Mouse (Mus musculus) left cerebral cortex, postnatal 10 days (tissue): ENCODE results near the gene Aldh1b1. TPM values are rescaled to one million over a fixed set of nuclear protein-coding genes. Genes with fewer than 3 reads are reported as not detected.

Source experiments
- DNase-seq, 2 experiments: peaks; one replicate each; pipeline ENCODE4 v3.0.0; 2021 to 2022; ENCODE audit warnings: low spot score in 2 of 2, mixed read lengths in 1 of 2; ENCODE audit errors: extremely low spot score in 1 of 2
- intact Hi-C: fragments of 180-260 bp; cut with DNase I; formaldehyde crosslinking; loops from one replicate; pipeline ENCODE4 v1.15.1; 2025
- total RNA-seq, 2 experiments: library from RNA; stranded (reverse); gene quantifications; 2 replicates each; pipeline ENCODE4 v1.2.3; 2021

Gene Aldh1b1
- total RNA-seq, 2 experiments from 2014 or later, result 17.7 to 18.3 TPM

- intact Hi-C loops, result no loop called here
- peak in 1 of 2 experiments; percentile 79 for DNase-seq
These were observed 21.4 kb downstream of the Aldh1b1 start for GRCm38 (mm10) chr4:45820074-45820830.

DNA sequence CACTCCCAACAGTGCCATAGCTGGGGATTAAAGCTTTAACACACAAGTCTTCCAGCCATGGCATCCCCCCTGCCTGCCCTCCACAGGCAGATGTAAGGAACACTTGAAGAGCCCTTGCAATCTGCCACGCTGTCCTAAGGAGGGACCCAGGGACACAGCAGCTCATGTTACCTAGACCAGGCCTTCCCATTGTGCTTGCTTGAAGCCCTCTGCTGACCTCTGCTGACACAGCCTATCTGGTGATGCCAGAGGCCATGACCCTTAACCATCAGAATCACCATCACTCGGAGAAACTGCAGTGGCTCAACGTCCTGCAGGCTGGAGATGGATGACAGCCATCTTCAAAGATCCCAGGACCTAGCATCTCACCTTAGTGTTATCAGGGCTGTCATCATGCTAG lies 23.2 kb downstream of the Aldh1b1 start:
- intact Hi-C loops, result no loop called here
- no peak for DNase-seq

- DNase-seq, result no peak
- intact Hi-C loops, result no loop called here
These were observed 24.2 kb downstream of the Aldh1b1 start for GRCm38 (mm10) chr4:45822781-45823575.

GRCm38 (mm10) chr4:45824049-45824760 lies 25.4 kb downstream of the Aldh1b1 start:
- DNase-seq, result no peak
- intact Hi-C loops, result no loop called here

GRCm38 (mm10) chr4:45824761-45825556 lies 26.1 kb downstream of the Aldh1b1 start:
- intact Hi-C loops, result no loop called here
- no peak for DNase-seq

GRCm38 (mm10) chr4:45826275-45827040 lies 27.6 kb downstream of the Aldh1b1 start, which contains the start of gene Igfbpl1:
TSS of gene Igfbpl1 (minus strand) at chr4:45826923.
- peak in 1 of 2 experiments; percentile 39 for DNase-seq
- intact Hi-C loops, result no loop called here

DNA sequence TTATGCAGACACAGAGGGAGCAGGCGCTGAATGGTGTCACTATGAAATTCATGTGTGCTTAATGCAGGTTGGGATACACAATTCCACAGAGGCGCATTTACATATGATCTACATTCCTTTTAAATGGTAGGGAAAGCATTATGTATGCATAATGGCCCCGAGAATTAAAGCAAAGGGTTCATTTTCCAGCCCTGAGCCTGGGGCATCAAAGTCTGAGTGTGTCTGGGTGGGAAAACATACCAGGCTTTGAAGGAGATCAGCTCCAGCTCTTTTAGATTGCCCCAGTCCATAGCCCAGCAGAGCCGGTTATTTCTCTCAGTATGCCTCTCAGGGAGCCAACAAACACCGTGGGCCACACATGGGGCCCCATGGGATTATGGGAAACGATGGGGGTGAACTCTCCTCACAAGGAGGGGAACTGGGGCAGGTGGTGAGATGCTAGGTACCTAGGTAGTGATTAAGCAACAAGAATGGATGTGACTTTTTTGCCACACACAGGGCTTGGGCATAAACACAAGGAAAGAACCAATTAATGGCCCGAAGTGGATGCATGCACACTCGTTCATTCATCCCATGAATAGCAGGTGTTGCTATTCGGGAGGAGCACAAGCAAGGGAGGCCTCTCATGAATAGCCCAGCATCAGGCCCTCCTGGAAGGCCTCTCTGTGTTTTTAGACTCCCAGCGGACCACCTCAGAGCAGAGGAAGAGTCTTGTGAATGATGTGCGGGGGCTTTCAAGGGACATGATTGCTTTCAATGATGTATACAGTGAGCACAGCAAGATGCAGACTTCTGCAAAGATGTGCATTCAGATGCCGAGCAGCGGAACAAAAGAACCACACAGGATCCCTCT lies 31.3 kb downstream of the Aldh1b1 start:
- no peak for DNase-seq
- intact Hi-C loops, result no loop called here

DNA sequence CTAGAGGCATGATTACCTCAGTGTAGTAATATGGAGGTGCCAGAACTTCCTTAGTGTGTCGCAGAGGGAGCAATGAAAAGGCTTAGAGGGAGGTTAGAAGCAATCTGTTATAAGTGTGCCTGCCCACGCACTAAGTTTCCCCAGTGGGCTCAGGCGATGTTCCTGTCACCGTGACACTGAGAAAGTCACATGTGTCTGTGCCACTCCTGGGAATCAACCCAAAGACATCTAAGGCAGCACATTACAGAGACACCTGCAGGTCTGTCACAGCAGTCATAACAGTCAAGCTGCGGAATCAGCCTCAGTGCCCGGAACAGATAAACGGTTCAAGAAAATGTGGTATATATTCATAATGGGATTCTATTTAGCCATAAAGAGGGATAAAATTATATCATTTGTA lies 33.2 kb downstream of the Aldh1b1 start:
- DNase-seq, result no peak
- intact Hi-C loops, result no loop called here

- no peak for DNase-seq
- intact Hi-C loops, result no loop called here
These were observed 34.6 kb downstream of the Aldh1b1 start for GRCm38 (mm10) chr4:45833461-45833860.

GRCm38 (mm10) chr4:45844355-45844754 lies 45.5 kb downstream of the Aldh1b1 start:
- intact Hi-C loops, result no loop called here
- DNase-seq, result no peak

DNA sequence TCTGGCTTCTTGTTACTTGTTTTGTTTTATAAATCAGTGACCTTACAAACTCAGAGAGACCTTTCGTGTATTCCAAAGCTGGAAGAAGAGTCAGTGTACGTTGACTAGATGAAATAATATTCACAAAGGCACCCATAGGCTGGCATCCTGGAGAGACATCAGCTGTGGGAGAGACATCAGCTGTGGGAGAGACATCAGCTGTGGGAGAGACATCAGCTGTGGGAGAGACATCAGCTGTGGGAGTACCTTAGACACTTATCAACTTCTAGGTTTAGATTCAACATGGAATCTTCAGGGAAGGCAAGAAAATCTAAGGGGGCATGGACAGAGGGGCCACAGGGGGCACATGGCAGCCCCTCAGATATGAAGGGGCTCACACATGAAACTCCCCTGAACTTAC lies 47.4 kb downstream of the Aldh1b1 start:
- no peak for DNase-seq
- intact Hi-C loops, result loop anchor here (5.0 kb wide), 1 partner anchor 429 kb away; no protein-coding TSS in a partner anchor

GRCm38 (mm10) chr4:45848109-45848824 lies 49.4 kb downstream of the Aldh1b1 start, which contains the start of gene Stra6l:
TSS of gene Stra6l (plus strand) at chr4:45848664.
- DNase-seq, result no peak
- intact Hi-C loops, result loop anchor here (5.0 kb wide), 1 partner anchor 431 kb away; no protein-coding TSS in a partner anchor

- DNase-seq, result no peak
- intact Hi-C loops, result loop anchor here (5.0 kb wide), 1 partner anchor 431 kb away; no protein-coding TSS in a partner anchor
These were observed 50.0 kb downstream of the Aldh1b1 start for GRCm38 (mm10) chr4:45848825-45849156.

DNA sequence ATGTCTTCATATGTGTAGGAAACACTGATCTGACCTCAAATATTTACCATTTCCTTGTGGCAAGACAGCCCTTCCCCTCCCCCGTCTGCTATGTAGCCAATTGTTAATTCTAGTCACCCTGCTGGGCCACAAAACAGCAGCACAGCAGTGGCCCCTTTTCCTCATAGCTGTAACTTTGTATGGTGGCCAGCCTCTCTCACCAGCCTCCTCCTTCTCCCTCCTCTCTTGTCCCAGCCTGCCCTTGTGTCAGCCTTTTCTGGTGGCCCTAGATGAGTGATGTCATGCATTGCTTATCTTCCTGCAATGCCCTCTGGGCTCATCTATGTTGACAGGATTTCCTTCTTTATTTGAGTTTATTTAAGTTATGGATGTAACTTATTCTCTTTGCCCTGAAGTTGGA lies 50.6 kb downstream of the Aldh1b1 start:
- intact Hi-C loops, result loop anchor here (5.0 kb wide), 1 partner anchor 432 kb away; no protein-coding TSS in a partner anchor
- no peak for DNase-seq

GRCm38 (mm10) chr4:45851640-45852051 lies 52.8 kb downstream of the Aldh1b1 start:
- DNase-seq, result no peak
- intact Hi-C loops, result loop anchor here (10.0 kb wide), 1 partner anchor 837 kb away; the partner anchor contains the start of genes Polr1e and Zbtb5
